Mouse (Mus musculus): Measurements from ENCODE around the gene Gm21981. TPM values are rescaled to one million over a fixed set of nuclear protein-coding genes. Genes with fewer than 3 reads are reported as not detected.

The Gm21981 gene
- polyA plus RNA-seq, 1 experiment from 2014 or later = 0.13 TPM

GRCm38 (mm10) chr17:47721183-47721582 lies 26.9 kb upstream of the Gm21981 start:
- no peak for ATAC-seq (ENCODE audit: insufficient number of reproducible peaks, low FRiP score, low TSS enrichment, low read depth)
- Histone ChIP-seq H3K27ac (no peak overlapping the region), H3K27me3 (no peaks in the 10 kb centered on the region), H3K9ac (no peak overlapping the region), H3K9me3 (no peaks in the 10 kb centered on the region), H3K36me3 (no peaks in the 10 kb centered on the region), H3K4me3 (no peak overlapping the region), H3K4me1 (no peaks in the 10 kb centered on the region), H3K4me2 (no peak overlapping the region)
- WGBS = 85% methylated on average over 4 of the region's 4 CpGs

GRCm38 (mm10) chr17:47715037-47715436 lies 20.8 kb upstream of the Gm21981 start:
- H3K9ac ChIP-seq = no peak overlapping the region
- no peaks in the 10 kb centered on the region for H3K4me1 ChIP-seq
- 52% methylated on average over 3 of the region's 3 CpGs for WGBS
- no peaks in the 10 kb centered on the region for H3K27me3 ChIP-seq
- no peaks in the 10 kb centered on the region for H3K36me3 ChIP-seq
- no peaks in the 10 kb centered on the region for H3K9me3 ChIP-seq
- ATAC-seq (ENCODE audit: insufficient number of reproducible peaks, low FRiP score, low TSS enrichment, low read depth) = no peak
- H3K4me3 ChIP-seq = no peak overlapping the region
- H3K27ac ChIP-seq = no peak overlapping the region
- no peak overlapping the region for H3K4me2 ChIP-seq

DNA sequence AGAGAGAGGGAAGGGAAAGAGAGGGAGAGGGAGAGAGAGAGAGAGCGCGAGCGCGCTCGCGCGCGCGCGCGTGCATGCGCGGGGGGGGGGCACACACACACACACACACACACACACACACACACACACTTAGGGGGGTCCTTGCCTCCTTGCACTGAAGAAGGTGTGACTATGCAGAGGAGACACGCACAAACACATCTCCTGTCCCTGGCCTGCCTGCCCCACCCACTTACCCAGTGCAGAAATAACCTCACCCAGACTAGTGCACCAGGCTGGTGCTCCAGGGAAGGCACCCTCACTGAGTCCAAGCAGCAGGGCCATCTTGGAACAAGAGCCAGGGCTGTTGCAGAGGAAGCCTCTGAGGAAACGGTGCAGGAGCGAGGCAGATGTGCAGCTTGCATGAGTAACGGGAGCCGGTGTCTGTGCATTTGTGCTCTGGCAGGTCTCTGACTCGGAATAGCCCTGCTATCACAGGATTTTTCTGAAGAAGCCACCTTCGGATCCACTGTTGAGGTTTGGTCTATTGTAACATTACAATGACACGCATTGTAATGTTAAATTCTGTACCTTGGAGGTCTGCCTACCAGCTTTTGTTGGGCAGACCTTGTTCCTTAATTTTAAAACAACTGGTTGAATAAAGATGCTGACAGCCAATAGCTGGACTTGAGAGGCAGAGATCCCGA lies 18.8 kb upstream of the Gm21981 start:
- Histone ChIP-seq H3K36me3 (no peaks in the 10 kb centered on the region), H3K4me2 (no peak overlapping the region), H3K9me3 (no peaks in the 10 kb centered on the region), H3K4me1 (no peaks in the 10 kb centered on the region), H3K27me3 (no peaks in the 10 kb centered on the region), H3K27ac (no peak overlapping the region), H3K4me3 (no peak overlapping the region), H3K9ac (no peak overlapping the region)
- 59% methylated on average over 9 of the region's 22 CpGs for WGBS
- no peak for ATAC-seq (ENCODE audit: insufficient number of reproducible peaks, low FRiP score, low TSS enrichment, low read depth)

DNA sequence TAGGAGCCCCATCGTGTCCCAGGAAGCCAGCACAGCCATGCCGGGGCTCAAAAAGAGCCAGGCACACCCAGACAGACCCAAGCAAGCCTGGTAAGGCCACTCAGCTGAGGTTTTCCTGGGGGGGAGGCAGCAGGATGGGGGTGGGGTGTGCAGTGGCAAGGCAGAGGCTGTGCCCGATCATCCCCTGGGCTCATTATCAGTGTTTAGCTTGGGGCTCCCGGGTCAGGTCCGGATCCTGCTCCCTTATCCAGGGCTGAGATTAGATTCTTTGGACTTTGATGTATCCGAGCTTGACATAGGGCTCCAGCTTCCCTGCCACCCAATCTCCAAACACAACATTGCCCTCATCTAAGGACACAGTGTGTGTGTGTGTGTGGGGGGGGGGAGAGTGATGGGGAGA lies 17.6 kb upstream of the Gm21981 start:
- Histone ChIP-seq H3K4me2 (no peak overlapping the region), H3K9ac (no peak overlapping the region), H3K27me3 (no peaks in the 10 kb centered on the region), H3K36me3 (no peaks in the 10 kb centered on the region), H3K27ac (no peak overlapping the region), H3K9me3 (no peaks in the 10 kb centered on the region), H3K4me1 (0 out of 2 replicates have a peak, but pooled peaks cover under 1% of the 10 kb centered on the region), H3K4me3 (no peak overlapping the region)
- WGBS = 59% methylated on average over 6 of the region's 6 CpGs
- ATAC-seq (ENCODE audit: insufficient number of reproducible peaks, low FRiP score, low TSS enrichment, low read depth) = no peak

DNA sequence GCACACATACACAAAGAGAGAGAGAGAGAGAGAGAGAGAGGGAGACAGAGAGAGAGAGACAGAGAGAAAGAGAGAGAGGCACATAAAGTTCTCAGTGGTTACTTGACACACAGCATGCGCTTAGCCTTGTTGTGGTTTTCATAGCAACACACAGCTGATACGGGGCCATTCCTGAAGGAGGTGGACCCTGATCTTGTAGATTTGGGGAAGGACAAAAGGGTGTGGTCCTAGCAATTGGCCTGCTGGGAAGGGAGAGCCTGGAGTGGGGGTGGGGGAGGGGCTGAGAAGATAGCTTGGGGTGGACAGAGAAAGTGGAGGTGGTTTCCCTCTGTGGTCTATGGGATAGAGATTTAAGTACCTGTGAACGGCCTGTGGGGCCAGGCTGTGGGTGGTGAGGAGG lies 15.8 kb upstream of the Gm21981 start:
- H3K27ac ChIP-seq = no peak overlapping the region
- 0 out of 2 replicates have a peak, but pooled peaks cover under 1% of the 10 kb centered on the region for H3K36me3 ChIP-seq
- H3K27me3 ChIP-seq = no peaks in the 10 kb centered on the region
- ATAC-seq (ENCODE audit: insufficient number of reproducible peaks, low FRiP score, low TSS enrichment, low read depth) = no peak
- no peaks in the 10 kb centered on the region for H3K9me3 ChIP-seq
- H3K9ac ChIP-seq = no peak overlapping the region
- H3K4me2 ChIP-seq = no peak overlapping the region
- whole genome bisulfite sequencing = 65% methylated on average over 3 of the region's 3 CpGs
- 0 out of 2 replicates have a peak, but pooled peaks cover 3% of the 10 kb centered on the region for H3K4me1 ChIP-seq
- no peak overlapping the region for H3K4me3 ChIP-seq

GRCm38 (mm10) chr17:47708972-47709371 lies 14.7 kb upstream of the Gm21981 start:
- Histone ChIP-seq H3K36me3 (peaks cover 5% of the 10 kb centered on the region; the same call in 1 of the 2 replicates), H3K4me1 (0 out of 2 replicates have a peak, but pooled peaks cover 3% of the 10 kb centered on the region), H3K9me3 (no peaks in the 10 kb centered on the region), H3K4me3 (no peak overlapping the region), H3K27ac (no peak overlapping the region), H3K4me2 (no peak overlapping the region), H3K27me3 (no peaks in the 10 kb centered on the region), H3K9ac (no peak overlapping the region)
- WGBS = 74% methylated on average over 4 of the region's 4 CpGs
- no peak for ATAC-seq (ENCODE audit: insufficient number of reproducible peaks, low FRiP score, low TSS enrichment, low read depth)

GRCm38 (mm10) chr17:47707961-47708360 lies 13.7 kb upstream of the Gm21981 start:
- WGBS = 83% methylated on average over 3 of the region's 3 CpGs
- H3K27ac ChIP-seq = no peak overlapping the region
- H3K4me1 ChIP-seq = peaks cover 9% of the 10 kb centered on the region
- peaks cover 3% of the 10 kb centered on the region for H3K27me3 ChIP-seq
- no peak overlapping the region for H3K9ac ChIP-seq
- no peak overlapping the region for H3K4me2 ChIP-seq
- H3K9me3 ChIP-seq = no peaks in the 10 kb centered on the region
- H3K36me3 ChIP-seq = peaks cover 11% of the 10 kb centered on the region
- H3K4me3 ChIP-seq = no peak overlapping the region
- no peak for ATAC-seq (ENCODE audit: insufficient number of reproducible peaks, low FRiP score, low TSS enrichment, low read depth)

- Histone ChIP-seq H3K27ac (no peak overlapping the region), H3K36me3 (peaks cover 28% of the 10 kb centered on the region), H3K4me2 (no peak overlapping the region), H3K4me1 (peaks cover 17% of the 10 kb centered on the region), H3K9ac (no peak overlapping the region), H3K4me3 (no peak overlapping the region), H3K27me3 (peaks cover 11% of the 10 kb centered on the region), H3K9me3 (no peaks in the 10 kb centered on the region)
- 50% methylated on average over 1 of the region's 1 CpGs for whole genome bisulfite sequencing
- no peak for ATAC-seq (ENCODE audit: insufficient number of reproducible peaks, low FRiP score, low TSS enrichment, low read depth)
Observed at GRCm38 (mm10) chr17:47706196-47706595, 11.9 kb upstream of the Gm21981 start.

- Histone ChIP-seq H3K4me3 (no peak overlapping the region), H3K9ac (no peak overlapping the region), H3K4me2 (no peak overlapping the region), H3K9me3 (no peaks in the 10 kb centered on the region), H3K4me1 (peaks cover 17% of the 10 kb centered on the region), H3K36me3 (peaks cover 40% of the 10 kb centered on the region), H3K27me3 (peaks cover 11% of the 10 kb centered on the region), H3K27ac (no peak overlapping the region)
- no peak for ATAC-seq (ENCODE audit: insufficient number of reproducible peaks, low FRiP score, low TSS enrichment, low read depth)
- 76% methylated on average over 4 of the region's 4 CpGs for WGBS
Observed at GRCm38 (mm10) chr17:47704692-47705091, 10.4 kb upstream of the Gm21981 start.

DNA sequence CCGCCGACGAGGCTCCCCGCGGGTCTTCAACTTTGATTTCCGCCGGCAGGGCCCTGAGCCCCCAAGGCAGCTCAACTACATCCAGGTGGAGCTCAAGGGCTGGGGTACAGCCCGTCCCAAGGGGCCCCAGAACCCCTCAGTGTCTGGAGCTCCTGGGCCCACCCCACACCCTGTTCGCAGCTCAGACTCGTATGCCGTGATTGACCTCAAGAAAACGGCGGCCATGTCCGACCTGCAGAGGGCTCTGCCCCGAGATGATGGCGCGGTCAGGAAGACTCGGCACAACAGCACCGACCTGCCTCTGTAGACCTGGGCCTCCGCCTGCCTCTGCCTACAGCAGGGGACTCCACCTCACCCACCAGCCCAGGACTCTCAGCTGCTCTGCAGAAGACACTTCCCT lies 9.3 kb upstream of the Gm21981 start:
- Histone ChIP-seq H3K27me3 (peaks cover 11% of the 10 kb centered on the region), H3K4me3 (no peak overlapping the region), H3K9ac (no peak overlapping the region), H3K9me3 (no peaks in the 10 kb centered on the region), H3K27ac (no peak overlapping the region), H3K4me2 (no peak overlapping the region), H3K36me3 (peaks cover 48% of the 10 kb centered on the region), H3K4me1 (peaks cover 17% of the 10 kb centered on the region)
- ATAC-seq (ENCODE audit: insufficient number of reproducible peaks, low FRiP score, low TSS enrichment, low read depth) = no peak
- WGBS = 35% methylated on average over 20 of the region's 20 CpGs

DNA sequence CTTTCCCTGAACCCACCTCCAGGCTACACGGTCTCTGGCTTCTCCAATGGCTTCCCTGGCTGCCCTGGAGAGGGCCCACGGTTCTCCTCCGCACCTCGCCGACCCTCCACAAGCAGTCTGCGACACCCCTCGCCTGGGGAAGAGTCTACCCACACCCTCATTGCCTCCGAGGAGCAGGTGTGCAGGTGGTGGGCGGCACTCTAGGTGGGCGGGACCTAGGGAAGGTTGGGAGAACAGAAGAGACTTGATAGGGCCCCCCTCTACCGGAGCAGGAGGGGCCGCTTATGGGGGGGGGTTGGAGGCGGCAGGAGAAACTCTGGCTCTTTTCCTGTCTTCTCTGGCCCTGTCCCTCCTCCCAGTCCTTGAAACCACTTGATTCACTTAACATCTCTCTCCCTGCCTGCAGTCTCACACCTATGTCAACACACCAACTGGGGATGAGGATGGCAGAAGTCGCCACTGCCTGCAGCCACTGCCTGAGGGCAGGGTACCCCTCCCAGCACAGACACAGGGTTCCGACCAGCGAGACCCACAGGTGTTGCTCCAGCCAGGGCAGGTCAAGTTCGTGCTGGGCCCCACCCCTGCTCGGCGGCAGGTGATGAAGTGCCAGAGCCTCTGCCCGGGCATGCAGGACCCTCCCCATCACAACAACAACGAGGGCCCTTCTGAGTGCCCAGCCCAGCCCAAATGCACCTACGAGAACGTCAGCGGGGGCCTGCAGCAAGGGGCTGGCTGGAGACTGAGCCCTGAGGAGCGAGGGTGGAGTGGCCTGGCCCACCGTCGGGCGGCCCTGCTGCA lies 8.5 kb upstream of the Gm21981 start:
- H3K4me3 ChIP-seq = no peak overlapping the region
- 34% methylated on average over 28 of the region's 28 CpGs for WGBS
- peaks cover 11% of the 10 kb centered on the region for H3K27me3 ChIP-seq
- 0 out of 2 replicates have a peak overlapping the region, but pooled peaks have one; percentile 10 for H3K4me2 ChIP-seq
- ATAC-seq (ENCODE audit: insufficient number of reproducible peaks, low FRiP score, low TSS enrichment, low read depth) = no peak
- H3K27ac ChIP-seq = no peak overlapping the region
- H3K36me3 ChIP-seq = peaks cover 52% of the 10 kb centered on the region
- peaks cover 17% of the 10 kb centered on the region for H3K4me1 ChIP-seq
- no peak overlapping the region for H3K9ac ChIP-seq
- no peaks in the 10 kb centered on the region for H3K9me3 ChIP-seq

DNA sequence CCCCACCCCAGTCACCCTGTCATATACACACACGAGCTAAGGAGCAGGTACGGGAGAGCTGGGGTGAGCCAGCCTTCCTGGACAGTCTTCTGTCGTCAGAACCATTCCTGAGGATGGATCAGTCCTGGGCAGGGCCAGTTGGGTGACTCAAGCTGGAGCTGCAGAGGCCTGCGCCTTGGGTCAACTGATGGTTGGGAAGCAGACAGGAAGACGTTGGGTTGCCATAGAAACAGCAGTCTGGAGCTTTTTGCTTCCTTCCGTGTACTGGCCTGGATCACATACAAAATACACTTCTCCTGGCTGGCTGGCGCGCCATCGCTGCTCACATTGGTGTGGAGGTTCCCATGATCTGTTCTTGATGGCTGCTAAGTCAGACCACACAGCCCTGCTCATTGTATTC lies 7.5 kb upstream of the Gm21981 start:
- peaks cover 16% of the 10 kb centered on the region for H3K4me1 ChIP-seq
- no peak overlapping the region for H3K4me3 ChIP-seq
- H3K36me3 ChIP-seq = peaks cover 52% of the 10 kb centered on the region
- H3K9ac ChIP-seq = no peak overlapping the region
- 80% methylated on average over 9 of the region's 9 CpGs for WGBS
- peaks cover 11% of the 10 kb centered on the region for H3K27me3 ChIP-seq
- no peak overlapping the region for H3K4me2 ChIP-seq
- ATAC-seq (ENCODE audit: insufficient number of reproducible peaks, low FRiP score, low TSS enrichment, low read depth) = no peak
- no peak overlapping the region for H3K27ac ChIP-seq
- H3K9me3 ChIP-seq = no peaks in the 10 kb centered on the region
